Mouse (Mus musculus): ENCODE data around the gene Cyp2f2. TPM values are rescaled to one million over a fixed set of nuclear protein-coding genes. Genes with fewer than 3 reads are reported as not detected.

The Cyp2f2 gene
- not detected for polyA plus RNA-seq (2017; shearing (Covaris generic))

DNA sequence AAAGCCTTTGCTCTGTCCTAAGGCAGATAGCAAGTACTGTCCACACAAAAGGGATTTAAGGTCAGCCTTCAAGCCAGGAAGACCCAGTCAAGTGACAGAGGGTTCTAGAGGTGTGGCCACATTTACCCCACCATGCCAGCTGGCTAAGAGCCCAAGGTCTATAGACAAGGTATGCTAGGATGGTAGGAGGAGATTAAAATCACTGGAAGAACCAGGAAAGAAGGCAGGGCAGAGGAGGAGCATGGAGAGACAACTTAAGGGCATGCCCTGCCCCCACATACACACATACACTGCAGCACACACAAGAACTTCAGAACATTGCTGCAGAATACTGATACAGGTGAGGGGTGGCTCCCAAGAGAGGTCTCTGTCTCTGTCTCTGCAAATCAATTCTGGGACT is at the start of gene Cyp2f2:
Gene Cyp2f2 (plus strand): TSS at position 234 of the 400 bp plus-strand sequence.

DNA sequence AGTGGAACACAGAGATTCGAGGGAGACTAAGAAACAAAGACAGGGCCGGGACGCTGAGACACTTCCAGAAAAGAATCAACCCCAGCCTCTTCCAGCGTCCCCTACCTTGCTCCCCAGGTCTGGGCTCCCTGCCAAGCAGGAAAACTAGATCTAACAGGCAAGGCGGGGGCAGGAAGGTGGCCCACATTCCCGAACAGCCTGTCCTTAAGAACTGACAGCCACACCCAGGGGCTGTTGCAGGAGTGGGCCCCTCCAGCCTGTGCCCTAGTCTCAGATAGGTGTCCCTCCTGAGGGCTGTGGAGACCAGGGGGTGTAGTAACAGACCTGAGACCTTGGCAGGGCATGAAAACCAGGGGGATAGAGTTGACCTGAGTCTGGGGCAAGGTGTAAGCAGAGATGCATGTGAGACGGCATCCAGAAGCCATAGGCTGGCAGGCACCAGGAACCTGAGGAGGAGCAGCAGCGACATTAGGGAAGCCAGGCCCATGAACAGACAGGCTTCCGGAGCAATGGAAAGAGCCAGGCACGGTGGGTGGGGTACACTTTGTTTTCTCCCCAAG is 33.6 kb downstream of the Cyp2f2 start, which contains the start of gene Cyp2t4:
Gene Cyp2t4 (plus strand): TSS at position 510 of the 560 bp plus-strand sequence.

DNA sequence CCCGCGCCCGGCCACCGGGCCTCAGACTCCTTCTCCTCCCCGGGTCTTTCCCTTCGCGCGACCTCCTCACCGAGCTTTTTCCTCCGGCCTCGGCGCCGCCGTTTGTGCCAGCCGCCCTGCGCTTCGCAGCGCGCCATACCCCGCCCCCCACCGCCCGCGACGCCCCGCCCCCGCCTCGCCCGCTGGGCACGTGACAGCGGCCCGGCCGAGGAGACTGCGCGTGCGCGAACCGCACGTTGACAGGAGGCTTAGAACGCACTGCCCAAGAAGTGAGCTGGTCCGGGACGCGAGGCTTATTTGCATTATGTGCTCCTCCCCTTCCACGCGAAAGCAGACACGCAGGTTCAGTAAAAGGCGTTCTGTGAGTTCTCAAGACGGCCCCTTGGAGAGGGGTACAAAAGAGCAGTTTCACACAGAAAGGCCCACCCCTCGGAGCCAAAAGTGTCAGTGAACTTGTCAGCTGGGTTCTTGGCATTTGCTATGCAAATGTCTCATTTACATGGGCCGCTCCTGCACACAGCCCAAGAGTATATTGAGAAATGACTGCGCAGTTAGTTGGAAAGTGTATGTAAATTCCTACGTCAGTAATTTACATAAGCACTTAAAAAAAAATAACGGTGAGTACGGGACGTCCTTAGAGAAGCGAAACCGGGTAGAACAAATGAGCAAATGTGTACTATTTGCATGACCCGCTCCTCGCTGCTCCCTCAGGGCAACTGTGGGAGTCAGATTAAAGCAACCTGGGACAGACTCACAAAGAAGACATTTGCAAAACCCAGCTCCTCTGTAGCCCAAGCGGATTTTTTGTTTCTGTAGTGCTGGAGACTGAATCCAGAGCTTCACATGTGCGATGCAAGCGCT is 47.1 kb downstream of the Cyp2f2 start, which contains the start of gene Egln2:
Gene Egln2 (minus strand): TSS at position 189 of the 861 bp plus-strand sequence.

DNA sequence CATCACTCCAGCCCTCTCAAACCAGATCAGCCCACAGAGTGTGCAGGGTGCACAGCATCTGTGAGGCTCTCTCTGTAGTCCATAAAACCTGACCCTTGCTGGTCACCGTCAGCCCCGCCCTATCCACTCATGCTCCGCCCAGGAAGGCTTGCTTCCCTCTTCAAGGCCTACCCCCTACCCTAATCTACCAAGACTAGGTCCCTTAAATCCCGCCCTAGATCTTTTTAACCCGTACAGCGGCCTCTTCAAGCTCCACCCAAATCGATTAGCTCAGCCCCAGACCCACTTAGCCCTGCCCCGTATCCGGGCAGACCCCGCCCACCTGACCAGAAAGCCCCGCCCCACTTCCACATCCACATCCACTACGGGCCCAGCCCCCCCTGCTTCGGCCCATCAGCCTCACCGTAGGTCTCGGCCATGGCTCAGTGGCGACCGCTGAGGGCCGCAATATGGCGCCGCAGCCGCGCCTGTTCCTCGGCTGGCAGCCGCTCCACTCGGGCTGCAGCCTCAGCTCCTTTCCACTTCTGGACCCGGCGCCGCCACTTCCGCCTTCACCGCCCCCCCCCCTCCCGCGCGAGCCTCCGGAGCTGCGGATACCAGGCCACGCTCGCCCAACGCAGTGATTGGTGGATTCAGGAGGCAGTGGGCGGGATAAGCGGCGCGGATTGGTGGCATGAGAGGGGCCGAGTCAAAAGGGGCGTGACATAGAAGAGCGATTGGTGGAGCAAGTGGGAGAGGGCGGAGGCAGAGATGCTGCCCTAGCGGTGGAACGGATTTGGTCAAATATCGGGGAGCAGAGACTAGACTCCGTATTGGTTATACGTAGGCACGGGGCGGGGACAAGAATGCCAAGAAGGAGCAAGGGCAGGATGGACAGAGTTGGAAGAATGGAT is 58.9 kb downstream of the Cyp2f2 start, which contains the start of gene Rab4b:
Gene Rab4b (minus strand): TSS at position 573 of the 893 bp plus-strand sequence.

DNA sequence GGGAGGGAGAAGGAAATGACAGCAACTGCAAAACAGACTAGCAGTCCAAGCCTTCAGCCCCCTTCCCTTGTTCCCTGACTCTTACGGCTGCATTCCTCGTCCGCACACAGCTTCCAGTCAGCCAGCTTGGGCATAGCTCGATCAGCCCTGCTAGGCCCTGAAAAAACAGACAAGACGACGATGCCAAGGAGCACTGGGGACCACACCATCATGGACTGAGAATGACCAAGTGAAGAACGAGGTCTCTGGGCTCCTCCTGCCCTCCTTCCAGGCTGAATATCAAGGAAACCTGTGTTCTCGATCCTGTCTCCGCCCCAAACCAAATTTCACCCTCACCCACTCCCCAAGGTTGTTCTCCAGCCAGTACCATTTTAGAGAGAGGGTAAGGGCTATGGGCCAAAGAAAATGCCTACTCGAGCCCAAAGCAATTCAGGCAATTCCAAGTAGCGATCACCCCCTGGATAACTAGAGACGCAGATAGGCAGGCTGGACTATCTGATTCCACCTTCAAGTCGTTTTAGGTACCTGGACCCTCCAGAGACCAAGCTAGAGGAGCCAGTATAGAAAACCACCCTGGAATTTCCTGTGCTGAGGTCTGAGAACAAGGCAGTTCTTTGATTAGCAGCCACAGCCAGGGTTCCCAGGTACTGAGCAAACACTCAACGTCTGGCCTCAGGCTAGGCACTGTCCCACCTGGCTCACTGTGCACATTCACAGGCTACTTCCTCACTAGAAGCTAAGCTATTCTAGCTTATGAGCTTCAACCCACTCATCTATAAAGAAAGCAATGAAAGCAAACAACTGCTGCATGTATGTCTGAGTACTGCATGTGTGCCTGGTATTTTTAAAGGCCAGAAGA is 61.4 kb downstream of the Cyp2f2 start, which contains the start of the genes Gm21983 and Mia:
Gene Gm21983 (minus strand): TSS at position 250 of the 859 bp plus-strand sequence.
Gene Mia (minus strand): TSS at position 321 of the 859 bp plus-strand sequence.

Other genes starting within 250 kb of the Cyp2f2 start
- gene Cyp2a22, start 180.5 kb upstream of the Cyp2f2 start, polyA plus RNA-seq (2017; shearing (Covaris generic)): not detected
- gene Cyp2a12, start 90.8 kb upstream of the Cyp2f2 start, polyA plus RNA-seq (2017; shearing (Covaris generic)): 0.23 TPM
- not detected for gene Cyp2t4, start 33.8 kb downstream of the Cyp2f2 start, polyA plus RNA-seq (2017; shearing (Covaris generic))
- 63.9 TPM for gene Egln2, start 46.9 kb downstream of the Cyp2f2 start, polyA plus RNA-seq (2017; shearing (Covaris generic))
- 137 TPM for gene Rab4b, start 59.0 kb downstream of the Cyp2f2 start, polyA plus RNA-seq (2017; shearing (Covaris generic))
- gene Gm21983, start 61.2 kb downstream of the Cyp2f2 start, polyA plus RNA-seq (2017; shearing (Covaris generic)): not detected
- gene Mia, start 61.2 kb downstream of the Cyp2f2 start, polyA plus RNA-seq (2017; shearing (Covaris generic)): not detected
- 3.5 TPM for gene BC024978, start 75.9 kb downstream of the Cyp2f2 start, polyA plus RNA-seq (2017; shearing (Covaris generic))
- gene Snrpa, start 76.4 kb downstream of the Cyp2f2 start, polyA plus RNA-seq (2017; shearing (Covaris generic)): 65.8 TPM
- 20.9 TPM for gene Itpkc, start 108.8 kb downstream of the Cyp2f2 start, polyA plus RNA-seq (2017; shearing (Covaris generic))
- gene Coq8b, start 113.1 kb downstream of the Cyp2f2 start, polyA plus RNA-seq (2017; shearing (Covaris generic)): 12.7 TPM
- 1.9 TPM for gene Numbl, start 138.5 kb downstream of the Cyp2f2 start, polyA plus RNA-seq (2017; shearing (Covaris generic))
- gene Ltbp4, start 217.8 kb downstream of the Cyp2f2 start, polyA plus RNA-seq (2017; shearing (Covaris generic)): 1.3 TPM
- 70.3 TPM for gene Shkbp1, start 236.1 kb downstream of the Cyp2f2 start, polyA plus RNA-seq (2017; shearing (Covaris generic))
- gene Gm20479, start 237.5 kb downstream of the Cyp2f2 start, polyA plus RNA-seq (2017; shearing (Covaris generic)): not detected